8 mouse cellular contexts compared by ENCODE assay signal in genomic region chr8:126591141-126591820, GRCm38 (mm10). TPM values are rescaled to one million over a fixed set of nuclear protein-coding genes. Genes with fewer than 3 reads are reported as not detected.
DNase-seq lines count a peak whose midpoint lies in the region; ATAC-seq and TF ChIP-seq lines count a peak whose summit lies in the region.

No protein-coding gene starts in this region.

- no peaks in the 10 kb centered on the region for H3K27me3 ChIP-seq in testis, adult 2 months (ENCODE audit: control insufficient read depth, insufficient read depth, low read length)
- no peaks in the 10 kb centered on the region for H3K27me3 ChIP-seq in intestine, postnatal 0 days (replicated peaks; ENCODE audit: control insufficient read depth, insufficient read depth, low read length)
- no peaks in the 10 kb centered on the region for H3K27me3 ChIP-seq in liver, embryonic 14.5 days (ENCODE audit: control insufficient read depth, insufficient read depth, low read length)
- no peaks in the 10 kb centered on the region for H3K27me3 ChIP-seq in neural tube, embryonic 13.5 days

- no peaks in the 10 kb centered on the region for H3K9me3 ChIP-seq in intestine, postnatal 0 days (ENCODE audit: control insufficient read depth)
- no peaks in the 10 kb centered on the region for H3K9me3 ChIP-seq in liver, embryonic 14.5 days (ENCODE audit: control insufficient read depth, low read length)
- H3K9me3 ChIP-seq in neural tube, embryonic 13.5 days, result no peaks in the 10 kb centered on the region

- no peak for TF ChIP-seq POLR2A in testis, adult 2 months (IDR thresholded peaks at IDR 0.05; ENCODE audit: control insufficient read depth, low read depth, low read length)

- H3K4me2 ChIP-seq in intestine, postnatal 0 days (replicated peaks; ENCODE audit: low read depth), result peak overlapping the region; percentile 78
- peak overlapping the region; percentile 89 for H3K4me2 ChIP-seq in liver, embryonic 14.5 days (ENCODE audit: low read depth)
- H3K4me2 ChIP-seq in neural tube, embryonic 13.5 days, result peak overlapping the region; percentile 91

- ATAC-seq in intestine, postnatal 0 days, result no peak
- no peak for ATAC-seq in liver, embryonic 14.5 days (ENCODE audit: insufficient read depth)
- no peak for ATAC-seq in neural tube, embryonic 13.5 days (ENCODE audit: low read depth)
- no peak for ATAC-seq in inflammation-experienced regulatory T-cells, adult 6 months

- no peak for TF ChIP-seq EP300 in liver, embryonic 14.5 days (IDR thresholded peaks at IDR 0.05; ENCODE audit: low read depth)

- DNase-seq in testis, postnatal 14 days (ENCODE audit: low spot score), result no peak
- peak; percentile 73 for DNase-seq in cerebellum, adult 9-10 months
- peak; percentile 42 to 62 for DNase-seq in gastrocnemius, postnatal 36 days
- no peak for DNase-seq in liver, embryonic 14.5 days (ENCODE audit: low read depth in 3 of 3, low spot score in 3 of 3)

- H3K27ac ChIP-seq in testis, adult 2 months (ENCODE audit: control insufficient read depth, insufficient read depth, low read depth, low read length), result peak overlapping the region; percentile 84
- peak overlapping the region; percentile 98 for H3K27ac ChIP-seq in intestine, postnatal 0 days (ENCODE audit: low read depth, low read length)
- peak overlapping the region; percentile 54 for H3K27ac ChIP-seq in liver, embryonic 14.5 days
- peak overlapping the region; percentile 100 for H3K27ac ChIP-seq in neural tube, embryonic 13.5 days (replicated peaks)

- H3K9ac ChIP-seq in intestine, postnatal 0 days (ENCODE audit: low read depth, low read length), result peak overlapping the region; percentile 100
- peak overlapping the region; percentile 74 for H3K9ac ChIP-seq in liver, embryonic 14.5 days (replicated peaks)
- H3K9ac ChIP-seq in neural tube, embryonic 13.5 days, result peak overlapping the region; percentile 100

- H3K4me1 ChIP-seq in testis, adult 2 months (ENCODE audit: control insufficient read depth, insufficient read depth, low read length), result peaks cover 32% of the 10 kb centered on the region
- no peaks in the 10 kb centered on the region for H3K4me1 ChIP-seq in intestine, postnatal 0 days (replicated peaks; ENCODE audit: control insufficient read depth, insufficient read depth, low read length)
- peaks cover 23 to 30% of the 10 kb centered on the region in 2 experiments for H3K4me1 ChIP-seq in liver, embryonic 14.5 days (replicated peaks; ENCODE audit: control insufficient read depth in 2 of 2, insufficient read depth in 2 of 2, low read length in 1 of 2)
- peaks cover 72% of the 10 kb centered on the region for H3K4me1 ChIP-seq in neural tube, embryonic 13.5 days (replicated peaks)

- intact Hi-C loops in gastrocnemius, postnatal 36 days (cut with DNase I), result loop anchor here (5.0 kb wide), 2 partner anchors 74 to 326 kb away; no protein-coding TSS in a partner anchor

- WGBS in intestine, postnatal 0 days, result under 1% methylated on average over 20 of the region's 20 CpGs
- under 1% methylated on average over 20 of the region's 20 CpGs for WGBS in liver, embryonic 14.5 days (ENCODE audit: insufficient replicate concordance)
- 2% methylated on average over 20 of the region's 20 CpGs for WGBS in neural tube, embryonic 13.5 days

- no peak for TF ChIP-seq CTCF in testis, adult 2 months (IDR thresholded peaks at IDR 0.05; ENCODE audit: control insufficient read depth, insufficient read depth, insufficient replicate concordance, low read depth, low read length)
- 0 out of 2 replicates have a peak, but pooled peaks have one; percentile 34 for TF ChIP-seq CTCF in intestine, postnatal 0 days (IDR thresholded peaks at IDR 0.05; ENCODE audit: low read depth)
- peak; percentile 42 for TF ChIP-seq CTCF in liver, embryonic 14.5 days (IDR thresholded peaks at IDR 0.05; ENCODE audit: low read depth)

- H3K4me3 ChIP-seq in testis, adult 2 months (ENCODE audit: control insufficient read depth, low read depth, low read length), result peak overlapping the region; percentile 83
- H3K4me3 ChIP-seq in intestine, postnatal 0 days (ENCODE audit: low read depth, low read length), result peak overlapping the region; percentile 97
- H3K4me3 ChIP-seq in liver, embryonic 14.5 days (ENCODE audit: insufficient read depth in 1 of 2, low read depth in 2 of 2, low read length in 2 of 2), result peak overlapping the region; percentile 75 to 89
- peak overlapping the region; percentile 100 for H3K4me3 ChIP-seq in neural tube, embryonic 13.5 days

- no peaks in the 10 kb centered on the region for H3K36me3 ChIP-seq in testis, adult 2 months (ENCODE audit: control insufficient read depth, insufficient read depth, low read length)
- peaks cover 38% of the 10 kb centered on the region for H3K36me3 ChIP-seq in intestine, postnatal 0 days (ENCODE audit: control insufficient read depth, insufficient read depth)
- H3K36me3 ChIP-seq in liver, embryonic 14.5 days (replicated peaks; ENCODE audit: control insufficient read depth, insufficient read depth, low read depth), result no peaks in the 10 kb centered on the region; the same call in 1 of the 2 replicates
- H3K36me3 ChIP-seq in neural tube, embryonic 13.5 days, result peaks cover 34% of the 10 kb centered on the region

RNA-seq across cellular contexts. Expression of gene Irf2bp2, which starts 2.5 kb away (rescaled TPM):
- 3.3 and 3.8 TPM in 2 replicates for polyA plus RNA-seq in testis, adult 2 months (2012; rRNA removed)
- total RNA-seq in gastrocnemius, postnatal 36 days (2021), result 10 to 100 TPM; 26.5 to 30.1 TPM
- polyA plus RNA-seq in intestine, postnatal 0 days (2015; fragmentation: Nextera tagmentation; extraction: Ambion mirVana), result 13.3 and 14.9 TPM in 2 replicates
- polyA plus RNA-seq in liver, embryonic 14.5 days (2012; rRNA removed), result 10.9 and 11.5 TPM in 2 replicates
- 2.8 and 3.2 TPM in 2 replicates for polyA plus RNA-seq in liver, embryonic 14.5 days (2014; fragmentation: Nextera tagmentation; extraction: Ambion mirVana)
- 8.6 and 9.7 TPM in 2 replicates for polyA plus RNA-seq in neural tube, embryonic 13.5 days (2015; fragmentation: Nextera tagmentation; extraction: Ambion mirVana)
- 10 to 100 TPM; 16.7 to 25.3 (median 24.5) TPM for polyA plus RNA-seq in inflammation-experienced regulatory T-cells, adult 6 months (2017; shearing (Covaris generic))

Comparison
In these comparisons a context has a peak if more than half of its experiments do, and no peak if none do; other contexts are left out.
1. DNase-seq: peak in cerebellum, adult 9-10 months (single experiment) and gastrocnemius, postnatal 36 days (2 of 2); none in testis, postnatal 14 days (single experiment) and liver, embryonic 14.5 days (0 of 3).
2. Peak in every context shown above with its lines, with median percentiles within 50 percentile points of each other: H3K27ac ChIP-seq, H3K4me3 ChIP-seq, H3K4me2 ChIP-seq and H3K9ac ChIP-seq.